Mouse (Mus musculus): ENCODE measurements at regions not wholly inside any gene's neighbourhood (a gene's known extent, or its start where the extent isn't known, plus 50 kb on each side); places are given as distances from the start of the nearest gene placed in this dataset.

- Histone ChIP-seq H3K27me3 (ENCODE audit: poor library complexity, severe bottlenecking) (no peaks in the 10 kb centered on the region), H3K4me1 (peaks cover 38% of the 10 kb centered on the region), H3K36me3 (replicated peaks) (no peaks in the 10 kb centered on the region), H3K9me3 (no peaks in the 10 kb centered on the region), H3K27ac (no peak overlapping the region), H3K4me3 (no peak overlapping the region)
- DNase-seq (ENCODE audit: extremely low spot score, low spot score) = no peak
- 76% methylated on average over 10 of the region's 10 CpGs for WGBS
Observed at GRCm38 (mm10) chr1:128535537-128536150, 56.4 kb downstream of the Cxcr4 start.

- H3K27me3 ChIP-seq (ENCODE audit: poor library complexity, severe bottlenecking) = no peaks in the 10 kb centered on the region
- 3% methylated on average over 4 of the region's 4 CpGs for WGBS
- no peak overlapping the region for H3K27ac ChIP-seq
- H3K4me1 ChIP-seq = peaks cover 25% of the 10 kb centered on the region
- no peak overlapping the region for H3K4me3 ChIP-seq
- no peak for DNase-seq (ENCODE audit: extremely low spot score, low spot score)
- no peaks in the 10 kb centered on the region for H3K36me3 ChIP-seq (replicated peaks)
- H3K9me3 ChIP-seq = no peaks in the 10 kb centered on the region
Observed at GRCm38 (mm10) chr1:128532632-128533031, 59.5 kb downstream of the Cxcr4 start.

GRCm38 (mm10) chr1:128529808-128530545 is 62.1 kb downstream of the Cxcr4 start:
- H3K36me3 ChIP-seq (replicated peaks) = no peaks in the 10 kb centered on the region
- no peaks in the 10 kb centered on the region for H3K9me3 ChIP-seq
- H3K4me1 ChIP-seq = peaks cover 19% of the 10 kb centered on the region
- no peak overlapping the region for H3K4me3 ChIP-seq
- no peaks in the 10 kb centered on the region for H3K27me3 ChIP-seq (ENCODE audit: poor library complexity, severe bottlenecking)
- no peak overlapping the region for H3K27ac ChIP-seq
- no peak for DNase-seq (ENCODE audit: extremely low spot score, low spot score)
- 85% methylated on average over 4 of the region's 4 CpGs for WGBS

GRCm38 (mm10) chr1:128519234-128519633 is 72.9 kb downstream of the Cxcr4 start:
- no peak overlapping the region for H3K4me3 ChIP-seq
- no peaks in the 10 kb centered on the region for H3K36me3 ChIP-seq (replicated peaks)
- no peaks in the 10 kb centered on the region for H3K4me1 ChIP-seq
- H3K27ac ChIP-seq = no peak overlapping the region
- WGBS = 94% methylated on average over 4 of the region's 4 CpGs
- no peaks in the 10 kb centered on the region for H3K27me3 ChIP-seq (ENCODE audit: poor library complexity, severe bottlenecking)
- H3K9me3 ChIP-seq = no peaks in the 10 kb centered on the region
- no peak for DNase-seq (ENCODE audit: extremely low spot score, low spot score)

GRCm38 (mm10) chr1:128518514-128518913 is 73.6 kb downstream of the Cxcr4 start:
- H3K27ac ChIP-seq = no peak overlapping the region
- no peak overlapping the region for H3K4me3 ChIP-seq
- 93% methylated on average over 5 of the region's 5 CpGs for WGBS
- H3K36me3 ChIP-seq (replicated peaks) = no peaks in the 10 kb centered on the region
- H3K4me1 ChIP-seq = no peaks in the 10 kb centered on the region
- DNase-seq (ENCODE audit: extremely low spot score, low spot score) = no peak
- H3K27me3 ChIP-seq (ENCODE audit: poor library complexity, severe bottlenecking) = no peaks in the 10 kb centered on the region
- H3K9me3 ChIP-seq = no peaks in the 10 kb centered on the region

- no peak overlapping the region for H3K4me3 ChIP-seq
- DNase-seq (ENCODE audit: extremely low spot score, low spot score) = no peak
- H3K4me1 ChIP-seq = no peaks in the 10 kb centered on the region
- H3K36me3 ChIP-seq (replicated peaks) = no peaks in the 10 kb centered on the region
- WGBS = 93% methylated on average over 1 of the region's 1 CpGs
- no peaks in the 10 kb centered on the region for H3K9me3 ChIP-seq
- H3K27me3 ChIP-seq (ENCODE audit: poor library complexity, severe bottlenecking) = no peaks in the 10 kb centered on the region
- H3K27ac ChIP-seq = no peak overlapping the region
Observed at GRCm38 (mm10) chr1:128517351-128517750, 74.7 kb downstream of the Cxcr4 start.

GRCm38 (mm10) chr1:128514327-128514726 is 77.8 kb downstream of the Cxcr4 start:
- Histone ChIP-seq H3K4me1 (no peaks in the 10 kb centered on the region), H3K4me3 (no peak overlapping the region), H3K27ac (no peak overlapping the region), H3K36me3 (replicated peaks) (no peaks in the 10 kb centered on the region), H3K27me3 (ENCODE audit: poor library complexity, severe bottlenecking) (no peaks in the 10 kb centered on the region), H3K9me3 (no peaks in the 10 kb centered on the region)
- 93% methylated on average over 1 of the region's 1 CpGs for WGBS
- DNase-seq (ENCODE audit: extremely low spot score, low spot score) = no peak

GRCm38 (mm10) chr1:128513911-128514310 is 78.2 kb downstream of the Cxcr4 start:
- Histone ChIP-seq H3K27ac (no peak overlapping the region), H3K4me1 (no peaks in the 10 kb centered on the region), H3K36me3 (replicated peaks) (no peaks in the 10 kb centered on the region), H3K9me3 (no peaks in the 10 kb centered on the region), H3K4me3 (no peak overlapping the region), H3K27me3 (ENCODE audit: poor library complexity, severe bottlenecking) (no peaks in the 10 kb centered on the region)
- no peak for DNase-seq (ENCODE audit: extremely low spot score, low spot score)
- 82% methylated on average over 2 of the region's 2 CpGs for WGBS

GRCm38 (mm10) chr1:128513153-128513552 is 78.9 kb downstream of the Cxcr4 start:
- Histone ChIP-seq H3K4me3 (no peak overlapping the region), H3K27ac (no peak overlapping the region), H3K36me3 (replicated peaks) (no peaks in the 10 kb centered on the region), H3K4me1 (no peaks in the 10 kb centered on the region), H3K27me3 (ENCODE audit: poor library complexity, severe bottlenecking) (no peaks in the 10 kb centered on the region), H3K9me3 (no peaks in the 10 kb centered on the region)
- WGBS = 93% methylated on average over 4 of the region's 4 CpGs
- no peak for DNase-seq (ENCODE audit: extremely low spot score, low spot score)

GRCm38 (mm10) chr1:128508816-128509461 is 83.2 kb downstream of the Cxcr4 start:
- Histone ChIP-seq H3K4me3 (no peak overlapping the region), H3K36me3 (replicated peaks) (no peaks in the 10 kb centered on the region), H3K4me1 (peaks cover 8% of the 10 kb centered on the region; the same call in 1 of the 2 replicates), H3K27me3 (ENCODE audit: poor library complexity, severe bottlenecking) (no peaks in the 10 kb centered on the region), H3K27ac (no peak overlapping the region), H3K9me3 (no peaks in the 10 kb centered on the region)
- DNase-seq (ENCODE audit: extremely low spot score, low spot score) = no peak
- WGBS = 91% methylated on average over 2 of the region's 2 CpGs

- Histone ChIP-seq H3K4me3 (no peak overlapping the region), H3K27ac (no peak overlapping the region), H3K27me3 (ENCODE audit: poor library complexity, severe bottlenecking) (no peaks in the 10 kb centered on the region), H3K4me1 (peaks cover 8% of the 10 kb centered on the region; the same call in 1 of the 2 replicates), H3K36me3 (replicated peaks) (no peaks in the 10 kb centered on the region), H3K9me3 (no peaks in the 10 kb centered on the region)
- no peak for DNase-seq (ENCODE audit: extremely low spot score, low spot score)
- WGBS = 91% methylated on average over 4 of the region's 4 CpGs
Observed at GRCm38 (mm10) chr1:128506551-128507313, 85.4 kb downstream of the Cxcr4 start.

- no peak for DNase-seq (ENCODE audit: extremely low spot score, low spot score)
- Histone ChIP-seq H3K27me3 (ENCODE audit: poor library complexity, severe bottlenecking) (no peaks in the 10 kb centered on the region), H3K4me3 (no peak overlapping the region), H3K36me3 (replicated peaks) (no peaks in the 10 kb centered on the region), H3K27ac (no peak overlapping the region), H3K9me3 (no peaks in the 10 kb centered on the region), H3K4me1 (peaks cover 8% of the 10 kb centered on the region; the same call in 1 of the 2 replicates)
- WGBS = 46% methylated on average over 4 of the region's 4 CpGs
Observed at GRCm38 (mm10) chr1:128504371-128504770, 87.2 kb upstream of the Dars start.

Data from forebrain, embryonic 10.5 days (tissue).